Mouse (Mus musculus): ENCODE data around the gene Rnf126. TPM values are rescaled to one million over a fixed set of nuclear protein-coding genes. Genes with fewer than 3 reads are reported as not detected.
A peak's percentile ranks its signal among the peaks of the same experiment; 100 is the strongest.

Gene Rnf126
- polyA plus RNA-seq, 1 experiment from 2014 or later: 119 TPM

DNA sequence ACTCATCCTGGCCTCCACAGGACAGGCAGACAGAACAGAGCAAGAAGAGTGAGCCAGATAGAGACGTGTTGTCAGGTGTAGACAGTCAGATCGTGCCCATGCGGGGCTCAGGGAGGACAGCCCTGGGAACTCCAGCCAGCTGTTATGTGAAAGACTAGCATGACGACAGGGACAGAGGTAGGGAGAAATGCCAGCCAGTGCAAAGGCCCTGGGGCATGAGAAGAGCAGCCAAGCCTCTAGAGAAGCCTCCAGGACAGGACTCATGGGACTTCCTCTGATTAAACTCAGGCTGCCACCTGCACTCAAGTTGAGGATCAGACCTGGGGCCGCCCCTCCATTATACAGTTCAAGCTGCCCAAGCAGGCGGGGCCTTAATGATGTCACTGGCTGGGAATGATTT is 18.3 kb downstream of the Rnf126 start:
- peaks cover 9% of the 10 kb centered on the region for H3K4me1 ChIP-seq (replicated peaks; ENCODE audit: control insufficient read depth, insufficient read depth, low read length)
- H3K9me3 ChIP-seq (ENCODE audit: control insufficient read depth, low read length): no peaks in the 10 kb centered on the region
- no peak overlapping the region for H3K4me3 ChIP-seq (ENCODE audit: low read depth, low read length)
- no peak overlapping the region for H3K4me2 ChIP-seq
- no peaks in the 10 kb centered on the region for H3K27me3 ChIP-seq (replicated peaks; ENCODE audit: control insufficient read depth, insufficient read depth, low read length)
- 77% methylated on average over 6 of the region's 6 CpGs for WGBS
- DNase-seq (ENCODE audit: low spot score) (no peak), ATAC-seq (replicated peaks; ENCODE audit: low FRiP score) (no peak)
- no peak overlapping the region for H3K27ac ChIP-seq (ENCODE audit: low read depth, low read length)
- no peak overlapping the region for H3K9ac ChIP-seq (ENCODE audit: low read depth, low read length)
- H3K36me3 ChIP-seq (ENCODE audit: control insufficient read depth, insufficient read depth, low read length): peaks cover 4% of the 10 kb centered on the region; the same call in 1 of the 2 replicates

DNA sequence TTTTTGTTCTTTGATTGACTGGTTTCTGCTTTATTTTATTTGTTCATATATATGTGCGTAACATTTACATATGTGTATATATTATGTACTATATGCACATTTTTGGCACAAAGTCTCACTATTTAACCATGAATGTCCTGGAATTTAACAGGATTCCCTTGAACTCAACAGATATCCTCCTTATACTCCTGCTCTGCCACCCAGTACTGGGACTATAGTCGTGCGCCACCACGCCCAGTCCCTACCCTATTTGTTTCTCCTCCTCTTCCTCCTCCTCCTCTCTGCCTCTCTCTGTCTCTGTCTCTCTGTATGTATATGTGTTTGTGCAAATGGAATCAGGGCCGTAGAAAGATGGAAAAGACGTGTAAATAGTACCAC is 20.0 kb downstream of the Rnf126 start:
- peak; percentile 71 for ATAC-seq (replicated peaks; ENCODE audit: low FRiP score)
- 24% methylated on average over 6 of the region's 6 CpGs for WGBS
- Histone ChIP-seq H3K27me3 (replicated peaks; ENCODE audit: control insufficient read depth, insufficient read depth, low read length) (no peaks in the 10 kb centered on the region), H3K9ac (ENCODE audit: low read depth, low read length) (peak overlapping the region; percentile 17; the same call in 1 of the 2 replicates), H3K36me3 (ENCODE audit: control insufficient read depth, insufficient read depth, low read length) (peaks cover 17% of the 10 kb centered on the region), H3K9me3 (ENCODE audit: control insufficient read depth, low read length) (no peaks in the 10 kb centered on the region), H3K4me2 (peak overlapping the region; percentile 65), H3K4me3 (ENCODE audit: low read depth, low read length) (peak overlapping the region; percentile 20; the same call in 1 of the 2 replicates), H3K4me1 (replicated peaks; ENCODE audit: control insufficient read depth, insufficient read depth, low read length) (peaks cover 9% of the 10 kb centered on the region), H3K27ac (ENCODE audit: low read depth, low read length) (peak overlapping the region; percentile 54; the same call in 1 of the 2 replicates)
- DNase-seq (ENCODE audit: low spot score): no peak

DNA sequence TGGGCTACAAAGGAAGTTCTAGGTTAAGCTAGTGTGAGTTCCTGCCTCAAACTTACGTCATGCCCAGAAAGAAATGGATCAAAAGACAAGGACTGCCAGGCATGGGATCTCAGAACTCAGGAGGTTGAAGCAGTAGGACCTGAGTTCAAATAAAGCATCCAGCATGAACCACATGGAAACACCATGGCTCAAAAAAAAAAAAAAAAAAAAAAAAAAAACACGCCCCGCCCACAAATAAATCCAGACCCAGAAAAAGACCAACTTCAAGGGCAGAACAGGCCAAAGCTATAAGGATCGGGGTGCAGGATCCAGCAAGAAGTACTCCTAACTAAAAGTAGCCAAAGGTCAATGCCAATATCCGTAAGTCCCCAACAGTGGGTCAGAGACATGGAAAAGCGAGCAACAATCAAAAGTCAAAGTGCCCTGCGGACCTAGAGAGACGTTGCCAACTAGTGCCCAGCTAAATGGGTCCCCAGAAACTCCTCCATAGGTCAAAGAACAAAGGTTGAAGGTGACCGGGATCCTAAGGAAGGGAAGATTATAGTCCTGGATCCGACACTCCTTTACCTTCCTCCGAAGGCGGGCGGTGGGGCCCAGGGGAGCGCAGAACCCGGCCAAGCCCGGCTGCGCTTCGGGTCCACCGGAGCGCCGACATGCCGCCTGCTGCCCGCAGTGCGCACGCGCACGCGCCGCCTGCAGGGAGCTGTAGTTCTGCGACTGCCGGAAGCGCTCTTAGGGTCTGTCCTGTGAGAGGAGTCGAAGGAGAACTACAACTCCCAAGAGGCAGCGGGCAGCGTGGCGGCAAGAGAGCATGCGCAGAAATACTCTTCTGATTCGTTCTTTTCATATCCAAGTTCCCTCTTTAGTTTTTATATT is 20.6 kb downstream of the Rnf126 start, which contains the start of gene Polrmt:
Gene Polrmt, minus strand, starts transcription at position 684 of the 876 bp plus-strand sequence.
- peak within 1 kb of the TSS; percentile 65 for H3K4me2 ChIP-seq
- peak within 1 kb of the TSS; percentile 62 for H3K9ac ChIP-seq (ENCODE audit: low read depth, low read length)
- DNase-seq (ENCODE audit: low spot score): peak; percentile 93
- peaks cover 9% of the 10 kb centered on the region for H3K4me1 ChIP-seq (replicated peaks; ENCODE audit: control insufficient read depth, insufficient read depth, low read length)
- H3K36me3 ChIP-seq (ENCODE audit: control insufficient read depth, insufficient read depth, low read length): peaks cover 23% of the 10 kb centered on the region
- peak within 1 kb of the TSS; percentile 54; the same call in 1 of the 2 replicates for H3K27ac ChIP-seq (ENCODE audit: low read depth, low read length)
- no peaks in the 10 kb centered on the region for H3K27me3 ChIP-seq (replicated peaks; ENCODE audit: control insufficient read depth, insufficient read depth, low read length)
- peak within 1 kb of the TSS; percentile 68 for H3K4me3 ChIP-seq (ENCODE audit: low read depth, low read length)
- ATAC-seq (replicated peaks; ENCODE audit: low FRiP score): peak; percentile 95
- WGBS: 3% methylated on average over 38 of the region's 38 CpGs
- no peaks in the 10 kb centered on the region for H3K9me3 ChIP-seq (ENCODE audit: control insufficient read depth, low read length)

DNA sequence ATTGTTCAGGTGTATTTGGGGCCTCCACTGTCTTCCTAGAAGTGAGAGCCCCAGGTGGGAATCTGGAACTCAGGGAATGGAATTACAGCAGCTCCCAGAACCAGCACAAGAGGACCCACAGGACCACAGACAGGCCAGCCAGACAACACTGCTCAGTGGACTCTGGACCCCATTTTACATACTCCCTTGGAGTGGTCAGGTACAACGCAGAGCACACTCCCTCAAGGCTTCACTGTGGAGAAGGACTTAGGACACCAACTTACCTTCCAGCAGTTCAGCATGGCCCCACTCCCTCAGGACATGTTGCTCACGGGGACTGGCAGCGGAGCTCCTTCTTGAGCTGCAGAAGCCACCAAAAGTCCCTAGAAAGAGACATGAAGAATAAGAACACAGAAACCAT is 21.3 kb downstream of the Rnf126 start:
- WGBS: 90% methylated on average over 3 of the region's 3 CpGs
- ATAC-seq (replicated peaks; ENCODE audit: low FRiP score) (no peak), DNase-seq (ENCODE audit: low spot score) (no peak)
- H3K4me2 ChIP-seq: peak overlapping the region; percentile 65
- no peak overlapping the region; the same call in 1 of the 2 replicates for H3K9ac ChIP-seq (ENCODE audit: low read depth, low read length)
- no peaks in the 10 kb centered on the region for H3K27me3 ChIP-seq (replicated peaks; ENCODE audit: control insufficient read depth, insufficient read depth, low read length)
- peaks cover 30% of the 10 kb centered on the region for H3K36me3 ChIP-seq (ENCODE audit: control insufficient read depth, insufficient read depth, low read length)
- H3K4me3 ChIP-seq (ENCODE audit: low read depth, low read length): peak overlapping the region; percentile 68
- no peak overlapping the region for H3K27ac ChIP-seq (ENCODE audit: low read depth, low read length)
- H3K9me3 ChIP-seq (ENCODE audit: control insufficient read depth, low read length): no peaks in the 10 kb centered on the region
- H3K4me1 ChIP-seq (replicated peaks; ENCODE audit: control insufficient read depth, insufficient read depth, low read length): peaks cover 9% of the 10 kb centered on the region

DNA sequence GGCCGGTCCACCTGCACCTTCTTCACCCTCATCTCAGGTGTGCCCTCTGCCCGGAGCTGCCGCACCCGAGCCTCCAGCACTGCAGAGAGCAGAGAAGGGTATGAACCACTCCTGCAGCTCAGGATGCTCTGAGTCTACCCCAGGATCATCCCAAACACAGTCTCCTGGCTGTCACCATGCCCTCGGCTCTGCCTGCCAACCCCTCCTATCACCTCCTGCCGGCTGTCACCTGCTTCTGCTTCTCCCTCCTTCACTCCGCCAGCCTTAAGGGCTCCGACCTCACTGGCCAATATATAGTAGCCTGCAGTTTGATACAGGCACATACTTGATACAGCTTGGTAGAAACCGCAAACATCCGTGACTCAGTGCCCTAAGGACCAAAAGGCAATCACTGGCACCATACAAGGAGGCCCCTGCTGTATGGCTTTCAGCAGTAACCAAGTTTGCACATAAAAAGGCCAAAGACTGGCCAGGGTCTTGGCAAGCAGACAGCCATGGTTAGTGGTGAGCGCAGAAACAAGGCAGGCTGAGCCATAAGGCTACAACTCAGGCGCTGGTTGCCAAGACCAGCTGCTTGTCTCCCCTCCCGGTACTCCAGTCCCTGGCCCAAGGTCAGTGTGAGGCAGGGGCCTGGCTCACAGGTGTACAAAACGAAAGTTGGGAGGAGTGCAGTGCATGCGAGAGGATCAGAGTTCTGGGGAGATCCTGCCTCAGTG is 22.9 kb downstream of the Rnf126 start:
- H3K27me3 ChIP-seq (replicated peaks; ENCODE audit: control insufficient read depth, insufficient read depth, low read length): no peaks in the 10 kb centered on the region
- peaks cover 6% of the 10 kb centered on the region; the same call in 1 of the 2 replicates for H3K9me3 ChIP-seq (ENCODE audit: control insufficient read depth, low read length)
- no peak overlapping the region for H3K9ac ChIP-seq (ENCODE audit: low read depth, low read length)
- H3K4me1 ChIP-seq (replicated peaks; ENCODE audit: control insufficient read depth, insufficient read depth, low read length): peaks cover 6% of the 10 kb centered on the region
- no peak for DNase-seq (ENCODE audit: low spot score)
- peaks cover 46% of the 10 kb centered on the region for H3K36me3 ChIP-seq (ENCODE audit: control insufficient read depth, insufficient read depth, low read length)
- 95% methylated on average over 15 of the region's 15 CpGs for WGBS
- no peak overlapping the region for H3K4me2 ChIP-seq
- H3K27ac ChIP-seq (ENCODE audit: low read depth, low read length): no peak overlapping the region
- no peak for ATAC-seq (replicated peaks; ENCODE audit: low FRiP score)
- no peak overlapping the region for H3K4me3 ChIP-seq (ENCODE audit: low read depth, low read length)

DNA sequence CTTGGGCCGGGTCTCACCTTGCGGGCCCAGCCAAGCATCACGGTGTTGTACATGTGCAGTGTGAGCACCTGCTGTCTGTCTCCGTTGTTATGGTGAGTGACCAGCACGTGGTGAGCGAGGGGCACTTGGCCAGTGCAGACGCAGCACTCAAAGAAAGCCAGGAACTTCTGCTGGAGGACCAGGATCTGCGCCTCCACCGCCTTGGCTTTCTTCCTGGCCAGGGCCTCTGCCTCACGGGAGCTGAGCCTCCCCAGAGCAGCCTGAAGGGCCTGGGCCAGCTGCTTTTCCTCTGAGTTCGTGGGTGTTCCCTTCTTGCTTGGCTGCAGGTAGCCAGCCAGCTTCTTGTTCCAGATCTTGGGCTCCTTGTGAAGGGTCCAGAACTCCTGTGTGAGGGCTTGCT is 23.6 kb downstream of the Rnf126 start:
- H3K4me3 ChIP-seq (ENCODE audit: low read depth, low read length): no peak overlapping the region
- H3K9me3 ChIP-seq (ENCODE audit: control insufficient read depth, low read length): peaks cover 9% of the 10 kb centered on the region; the same call in 1 of the 2 replicates
- DNase-seq (ENCODE audit: low spot score): no peak
- no peak overlapping the region for H3K9ac ChIP-seq (ENCODE audit: low read depth, low read length)
- no peak overlapping the region for H3K27ac ChIP-seq (ENCODE audit: low read depth, low read length)
- peaks cover 52% of the 10 kb centered on the region for H3K36me3 ChIP-seq (ENCODE audit: control insufficient read depth, insufficient read depth, low read length)
- WGBS: 93% methylated on average over 11 of the region's 11 CpGs
- ATAC-seq (replicated peaks; ENCODE audit: low FRiP score): no peak
- peaks cover 6% of the 10 kb centered on the region for H3K4me1 ChIP-seq (replicated peaks; ENCODE audit: control insufficient read depth, insufficient read depth, low read length)
- H3K4me2 ChIP-seq: no peak overlapping the region
- H3K27me3 ChIP-seq (replicated peaks; ENCODE audit: control insufficient read depth, insufficient read depth, low read length): no peaks in the 10 kb centered on the region

DNA sequence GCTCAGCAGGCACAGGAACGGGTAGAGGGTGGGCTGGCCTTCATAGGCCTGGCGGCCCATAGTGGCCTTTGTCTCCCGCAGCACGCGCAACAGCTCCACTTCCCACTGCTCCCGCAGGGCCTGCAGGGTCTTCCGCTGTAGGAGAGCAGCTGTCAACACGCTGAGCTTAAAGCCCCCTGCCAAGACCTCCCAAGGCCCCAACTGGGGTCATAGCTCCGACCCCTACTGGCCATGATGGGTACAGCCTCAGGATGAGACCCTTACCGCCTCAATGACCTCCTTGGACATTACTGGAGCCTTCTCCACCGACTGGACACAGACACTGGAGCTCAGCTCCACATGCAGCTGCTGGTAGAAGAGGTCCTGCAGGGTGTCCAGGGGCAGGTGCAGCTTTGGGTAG is 25.9 kb downstream of the Rnf126 start:
- DNase-seq (ENCODE audit: low spot score): no peak
- Histone ChIP-seq H3K27ac (ENCODE audit: low read depth, low read length) (no peak overlapping the region), H3K9me3 (ENCODE audit: control insufficient read depth, low read length) (peaks cover 11% of the 10 kb centered on the region; the same call in 1 of the 2 replicates), H3K4me2 (no peak overlapping the region), H3K36me3 (ENCODE audit: control insufficient read depth, insufficient read depth, low read length) (peaks cover 75% of the 10 kb centered on the region), H3K4me3 (ENCODE audit: low read depth, low read length) (no peak overlapping the region), H3K9ac (ENCODE audit: low read depth, low read length) (no peak overlapping the region), H3K27me3 (replicated peaks; ENCODE audit: control insufficient read depth, insufficient read depth, low read length) (0 out of 2 replicates have a peak, but pooled peaks cover under 1% of the 10 kb centered on the region), H3K4me1 (replicated peaks; ENCODE audit: control insufficient read depth, insufficient read depth, low read length) (peaks cover 6% of the 10 kb centered on the region; the same call in 1 of the 2 replicates)
- ATAC-seq (replicated peaks; ENCODE audit: low FRiP score): no peak
- 81% methylated on average over 11 of the region's 11 CpGs for WGBS

DNA sequence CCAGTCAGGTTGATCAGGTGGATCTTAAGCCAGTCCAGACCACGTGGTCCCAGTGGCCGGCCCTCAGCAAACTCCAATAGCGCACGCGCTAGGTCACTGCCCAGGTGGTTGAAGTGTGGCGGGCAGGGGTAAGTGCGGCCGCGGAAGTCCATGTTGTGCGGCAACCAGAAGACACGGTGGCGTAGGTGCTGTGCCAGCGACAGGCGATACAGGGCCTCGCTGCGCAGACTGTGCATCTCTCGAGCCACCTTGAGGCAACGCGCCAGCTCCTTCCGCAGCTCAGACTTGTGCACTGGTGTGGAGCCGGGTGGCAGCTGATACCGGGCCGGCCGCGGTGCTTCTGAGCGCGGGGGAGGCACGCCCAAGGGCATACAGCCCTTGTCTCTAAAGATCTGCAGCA is 27.5 kb downstream of the Rnf126 start:
- H3K27me3 ChIP-seq (replicated peaks; ENCODE audit: control insufficient read depth, insufficient read depth, low read length): 0 out of 2 replicates have a peak, but pooled peaks cover 4% of the 10 kb centered on the region
- H3K4me1 ChIP-seq (replicated peaks; ENCODE audit: control insufficient read depth, insufficient read depth, low read length): no peaks in the 10 kb centered on the region
- DNase-seq (ENCODE audit: low spot score) (no peak), ATAC-seq (replicated peaks; ENCODE audit: low FRiP score) (no peak)
- H3K9ac ChIP-seq (ENCODE audit: low read depth, low read length): no peak overlapping the region
- no peak overlapping the region for H3K4me3 ChIP-seq (ENCODE audit: low read depth, low read length)
- H3K36me3 ChIP-seq (ENCODE audit: control insufficient read depth, insufficient read depth, low read length): peaks cover 87% of the 10 kb centered on the region
- 95% methylated on average over 28 of the region's 28 CpGs for WGBS
- no peak overlapping the region for H3K27ac ChIP-seq (ENCODE audit: low read depth, low read length)
- H3K9me3 ChIP-seq (ENCODE audit: control insufficient read depth, low read length): peaks cover 11% of the 10 kb centered on the region; the same call in 1 of the 2 replicates
- no peak overlapping the region for H3K4me2 ChIP-seq

Data from liver, embryonic 11.5 days (tissue).